Mouse (Mus musculus): ENCODE data around the gene 4933424G06Rik. TPM values are rescaled to one million over a fixed set of nuclear protein-coding genes. Genes with fewer than 3 reads are reported as not detected.

The 4933424G06Rik gene
- total and polyA plus RNA-seq, 2 experiments from 2014 or later: 0.81 TPM; not detected in 1

- H3K27me3 ChIP-seq (ENCODE audit: insufficient read depth, low read length): no peaks in the 10 kb centered on the region
- H3K36me3 ChIP-seq (ENCODE audit: insufficient read depth, low read length): no peaks in the 10 kb centered on the region
- no peak overlapping the region for H3K4me3 ChIP-seq (ENCODE audit: low read depth, low read length)
- H3K4me1 ChIP-seq (ENCODE audit: insufficient read depth, low read length): no peaks in the 10 kb centered on the region
- H3K9ac ChIP-seq (replicated peaks; ENCODE audit: low read length, poor library complexity, severe bottlenecking): no peak overlapping the region
- H3K9me3 ChIP-seq (ENCODE audit: low read length): no peaks in the 10 kb centered on the region
- no peak for TF ChIP-seq CTCF (IDR thresholded peaks at IDR 0.05)
- no peak overlapping the region for H3K4me2 ChIP-seq (ENCODE audit: low read depth, low read length, poor library complexity, severe bottlenecking)
- DNase-seq (ENCODE audit: low spot score): no peak
- 83% methylated on average over 18 of the region's 18 CpGs for WGBS
- no peak for ATAC-seq (ENCODE audit: low FRiP score)
- H3K27ac ChIP-seq (ENCODE audit: low read depth, low read length): no peak overlapping the region
Observed at GRCm38 (mm10) chr1:36759076-36759475, 49.1 kb downstream of the 4933424G06Rik start.

DNA sequence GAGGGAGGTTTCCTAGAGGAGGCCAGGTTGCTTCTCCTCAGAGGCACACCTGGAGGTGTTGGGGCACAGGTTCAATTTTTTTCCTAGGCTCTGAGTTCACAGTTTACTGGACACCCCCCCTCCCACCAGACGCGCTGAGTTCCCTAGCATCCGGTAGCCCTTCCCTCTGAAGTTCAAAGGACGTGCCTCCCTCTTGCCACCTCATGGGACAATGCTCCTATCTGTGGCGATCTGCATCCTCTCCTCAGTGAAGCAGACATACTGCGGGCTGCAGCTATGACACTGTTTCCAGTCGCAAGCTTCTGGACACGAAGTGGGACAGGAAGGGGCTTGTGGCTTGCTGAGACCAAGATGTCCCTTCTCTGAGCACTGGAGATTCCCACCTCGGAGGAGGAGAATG, 50.5 kb downstream of the 4933424G06Rik start:
- TF ChIP-seq CTCF (IDR thresholded peaks at IDR 0.05): no peak
- no peak overlapping the region for H3K4me2 ChIP-seq (ENCODE audit: low read depth, low read length, poor library complexity, severe bottlenecking)

GRCm38 (mm10) chr1:36761061-36761460, 51.1 kb downstream of the 4933424G06Rik start:
- DNase-seq (ENCODE audit: low spot score) (no peak), ATAC-seq (ENCODE audit: low FRiP score) (no peak)
- 83% methylated on average over 8 of the region's 8 CpGs for WGBS
- H3K4me2 ChIP-seq (ENCODE audit: low read depth, low read length, poor library complexity, severe bottlenecking): no peak overlapping the region
- H3K27ac ChIP-seq (ENCODE audit: low read depth, low read length): no peak overlapping the region
- no peaks in the 10 kb centered on the region for H3K27me3 ChIP-seq (ENCODE audit: insufficient read depth, low read length)
- no peak for TF ChIP-seq CTCF (IDR thresholded peaks at IDR 0.05)
- H3K4me3 ChIP-seq (ENCODE audit: low read depth, low read length): no peak overlapping the region
- no peaks in the 10 kb centered on the region for H3K36me3 ChIP-seq (ENCODE audit: insufficient read depth, low read length)
- H3K4me1 ChIP-seq (ENCODE audit: insufficient read depth, low read length): no peaks in the 10 kb centered on the region
- no peaks in the 10 kb centered on the region for H3K9me3 ChIP-seq (ENCODE audit: low read length)
- H3K9ac ChIP-seq (replicated peaks; ENCODE audit: low read length, poor library complexity, severe bottlenecking): no peak overlapping the region

More for the DNA sequence above, 50.5 kb downstream of the 4933424G06Rik start:
- Histone ChIP-seq H3K27ac (ENCODE audit: low read depth, low read length) (no peak overlapping the region), H3K9ac (replicated peaks; ENCODE audit: low read length, poor library complexity, severe bottlenecking) (no peak overlapping the region), H3K9me3 (ENCODE audit: low read length) (no peaks in the 10 kb centered on the region), H3K36me3 (ENCODE audit: insufficient read depth, low read length) (no peaks in the 10 kb centered on the region), H3K27me3 (ENCODE audit: insufficient read depth, low read length) (no peaks in the 10 kb centered on the region), H3K4me1 (ENCODE audit: insufficient read depth, low read length) (no peaks in the 10 kb centered on the region), H3K4me3 (ENCODE audit: low read depth, low read length) (no peak overlapping the region)
- no peak for DNase-seq (ENCODE audit: low spot score)
- 85% methylated on average over 9 of the region's 9 CpGs for WGBS
- no peak for ATAC-seq (ENCODE audit: low FRiP score)

DNA sequence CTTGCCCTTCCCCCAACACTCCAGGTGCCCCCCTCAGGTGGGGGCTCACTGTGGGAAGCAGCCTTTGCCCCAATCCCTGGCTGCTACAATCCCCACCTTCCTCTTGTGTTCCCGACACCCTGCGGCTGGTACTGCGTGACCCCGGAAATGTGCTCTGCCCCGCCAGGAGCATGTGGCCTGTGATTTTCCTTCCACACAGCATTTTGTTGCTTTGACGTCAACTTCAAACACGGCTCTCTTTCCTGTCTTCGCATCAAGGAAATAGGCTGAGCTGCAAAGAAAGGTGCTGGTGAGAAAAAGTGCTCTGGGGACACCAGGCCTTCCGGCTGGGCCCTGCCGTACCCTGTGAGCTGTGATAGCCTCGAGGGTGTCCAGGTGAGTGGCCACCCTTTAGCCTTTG, 51.6 kb downstream of the 4933424G06Rik start, which contains the start of gene Zap70:
Zap70 (plus strand) TSS at position 231 of the 400 bp plus-strand sequence.
- no peak within 1 kb of the TSS for H3K9ac ChIP-seq (replicated peaks; ENCODE audit: low read length, poor library complexity, severe bottlenecking)
- no peak for DNase-seq (ENCODE audit: low spot score)
- no peak for ATAC-seq (ENCODE audit: low FRiP score)

GRCm38 (mm10) chr1:36766431-36767205, 56.7 kb downstream of the 4933424G06Rik start:
- 64% methylated on average over 4 of the region's 4 CpGs for WGBS
- Histone ChIP-seq H3K27ac (ENCODE audit: low read depth, low read length) (no peak overlapping the region), H3K4me1 (ENCODE audit: insufficient read depth, low read length) (no peaks in the 10 kb centered on the region), H3K9ac (replicated peaks; ENCODE audit: low read length, poor library complexity, severe bottlenecking) (no peak overlapping the region), H3K36me3 (ENCODE audit: insufficient read depth, low read length) (no peaks in the 10 kb centered on the region), H3K9me3 (ENCODE audit: low read length) (no peaks in the 10 kb centered on the region), H3K27me3 (ENCODE audit: insufficient read depth, low read length) (0 out of 2 replicates have a peak, but pooled peaks cover 6% of the 10 kb centered on the region), H3K4me2 (ENCODE audit: low read depth, low read length, poor library complexity, severe bottlenecking) (no peak overlapping the region), H3K4me3 (ENCODE audit: low read depth, low read length) (no peak overlapping the region)
- no peak for ATAC-seq (ENCODE audit: low FRiP score)
- no peak for DNase-seq (ENCODE audit: low spot score)
- TF ChIP-seq CTCF (IDR thresholded peaks at IDR 0.05): no peak

More for the DNA sequence above, 51.6 kb downstream of the 4933424G06Rik start, which contains the start of gene Zap70:
- Histone ChIP-seq H3K27me3 (ENCODE audit: insufficient read depth, low read length) (no peaks in the 10 kb centered on the region), H3K4me1 (ENCODE audit: insufficient read depth, low read length) (no peaks in the 10 kb centered on the region), H3K4me3 (ENCODE audit: low read depth, low read length) (no peak within 1 kb of the TSS), H3K27ac (ENCODE audit: low read depth, low read length) (no peak within 1 kb of the TSS), H3K9me3 (ENCODE audit: low read length) (no peaks in the 10 kb centered on the region), H3K4me2 (ENCODE audit: low read depth, low read length, poor library complexity, severe bottlenecking) (no peak within 1 kb of the TSS), H3K36me3 (ENCODE audit: insufficient read depth, low read length) (no peaks in the 10 kb centered on the region)
- 84% methylated on average over 11 of the region's 11 CpGs for WGBS
- no peak for TF ChIP-seq CTCF (IDR thresholded peaks at IDR 0.05)

- DNase-seq (ENCODE audit: low spot score): no peak
- Histone ChIP-seq H3K9me3 (ENCODE audit: low read length) (no peaks in the 10 kb centered on the region), H3K4me1 (ENCODE audit: insufficient read depth, low read length) (no peaks in the 10 kb centered on the region), H3K4me2 (ENCODE audit: low read depth, low read length, poor library complexity, severe bottlenecking) (no peak overlapping the region), H3K27me3 (ENCODE audit: insufficient read depth, low read length) (0 out of 2 replicates have a peak, but pooled peaks cover 6% of the 10 kb centered on the region), H3K9ac (replicated peaks; ENCODE audit: low read length, poor library complexity, severe bottlenecking) (no peak overlapping the region), H3K36me3 (ENCODE audit: insufficient read depth, low read length) (no peaks in the 10 kb centered on the region), H3K27ac (ENCODE audit: low read depth, low read length) (no peak overlapping the region), H3K4me3 (ENCODE audit: low read depth, low read length) (no peak overlapping the region)
- WGBS: 52% methylated on average over 10 of the region's 10 CpGs
- no peak for ATAC-seq (ENCODE audit: low FRiP score)
- TF ChIP-seq CTCF (IDR thresholded peaks at IDR 0.05): no peak
Observed at GRCm38 (mm10) chr1:36767321-36767720, 57.4 kb downstream of the 4933424G06Rik start.
